Mouse (Mus musculus): Measurements from ENCODE around the gene Cpt1b. TPM values are rescaled to one million over a fixed set of nuclear protein-coding genes. Genes with fewer than 3 reads are reported as not detected.

Cpt1b gene
- polyA plus RNA-seq, 1 experiment from 2014 or later = 4.5 TPM

DNA sequence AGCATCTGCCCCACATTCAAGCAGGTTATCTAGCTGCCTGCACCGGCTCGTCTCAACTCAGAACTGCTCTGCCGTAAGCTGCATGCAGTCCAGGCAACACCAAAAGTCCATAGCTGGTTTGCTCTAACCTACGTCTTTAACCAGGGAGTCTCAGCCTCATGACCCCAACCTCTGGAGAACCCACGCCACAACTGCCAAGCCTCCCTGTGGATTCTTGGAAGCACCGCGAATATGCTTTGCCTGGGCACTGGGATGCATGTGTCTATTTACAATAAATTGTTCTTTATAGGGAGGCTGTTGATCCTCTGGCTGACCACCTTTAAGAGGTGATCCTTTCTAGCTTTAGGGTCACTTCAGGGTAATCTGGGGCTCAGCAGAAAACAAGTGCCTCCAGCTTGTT, 53.1 kb downstream of the Cpt1b start:
- no peak overlapping the region for H3K9ac ChIP-seq (ENCODE audit: low read depth, low read length)
- 79% methylated on average over 7 of the region's 7 CpGs for WGBS (ENCODE audit: insufficient replicate concordance)
- no peak for ATAC-seq (ENCODE audit: low read depth)
- peak overlapping the region; percentile 82; the same call in 1 of the 2 replicates for H3K4me3 ChIP-seq (ENCODE audit: low read depth, low read length)
- peak overlapping the region; percentile 100 for H3K4me2 ChIP-seq (ENCODE audit: low read depth, low read length)
- peaks cover 17% of the 10 kb centered on the region for H3K4me1 ChIP-seq (ENCODE audit: control insufficient read depth, low read depth, low read length)
- peak overlapping the region; percentile 19; the same call in 1 of the 2 replicates for H3K27ac ChIP-seq (ENCODE audit: low read length)
- peaks cover 50% of the 10 kb centered on the region for H3K36me3 ChIP-seq (ENCODE audit: control insufficient read depth, insufficient read depth)
- peaks cover 13% of the 10 kb centered on the region for H3K27me3 ChIP-seq (ENCODE audit: control insufficient read depth, insufficient read depth, low read depth, low read length)
- H3K9me3 ChIP-seq (replicated peaks; ENCODE audit: control insufficient read depth, low read length) = no peaks in the 10 kb centered on the region

DNA sequence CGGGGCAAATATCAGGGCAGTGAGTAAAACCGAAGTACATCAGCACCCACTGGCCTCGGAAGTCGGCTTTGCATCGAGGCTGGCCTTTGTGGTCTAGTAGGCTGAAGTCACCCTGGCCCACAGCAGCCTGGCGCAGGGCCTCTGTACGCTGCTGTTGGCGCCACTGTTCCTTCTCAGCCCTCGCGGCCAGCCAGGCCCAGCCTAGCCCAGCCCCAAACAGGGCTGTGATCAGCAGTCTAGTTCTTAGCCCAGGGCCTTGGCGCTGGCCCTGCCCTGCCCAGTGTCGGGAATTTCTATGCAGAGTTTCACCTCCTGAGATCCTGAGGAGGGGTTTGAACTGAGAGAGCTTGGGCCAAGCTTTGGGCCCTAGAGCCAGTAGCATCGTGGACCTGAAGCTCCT, 53.6 kb downstream of the Cpt1b start:
- H3K9me3 ChIP-seq (replicated peaks; ENCODE audit: control insufficient read depth, low read length) = no peaks in the 10 kb centered on the region
- peaks cover 8% of the 10 kb centered on the region for H3K27me3 ChIP-seq (ENCODE audit: control insufficient read depth, insufficient read depth, low read depth, low read length)
- no peak overlapping the region for H3K4me3 ChIP-seq (ENCODE audit: low read depth, low read length)
- no peak overlapping the region for H3K4me2 ChIP-seq (ENCODE audit: low read depth, low read length)
- 0 out of 2 replicates have a peak overlapping the region, but pooled peaks have one; percentile 19 for H3K27ac ChIP-seq (ENCODE audit: low read length)
- no peak for ATAC-seq (ENCODE audit: low read depth)
- H3K36me3 ChIP-seq (ENCODE audit: control insufficient read depth, insufficient read depth) = peaks cover 55% of the 10 kb centered on the region
- H3K9ac ChIP-seq (ENCODE audit: low read depth, low read length) = no peak overlapping the region
- 77% methylated on average over 13 of the region's 13 CpGs for WGBS (ENCODE audit: insufficient replicate concordance)
- H3K4me1 ChIP-seq (ENCODE audit: control insufficient read depth, low read depth, low read length) = peaks cover 12% of the 10 kb centered on the region

Other genes starting within 250 kb of the Cpt1b start
- 26.2 and 31.9 TPM in 2 replicates for gene Plxnb2, start 245.1 kb downstream of the Cpt1b start, polyA plus RNA-seq (2015; fragmentation: Nextera tagmentation; extraction: Ambion mirVana)
- gene Dennd6b, start 229.4 kb downstream of the Cpt1b start, polyA plus RNA-seq (2015; fragmentation: Nextera tagmentation; extraction: Ambion mirVana) = 2.7 and 3.8 TPM in 2 replicates
- 15.5 and 16.4 TPM in 2 replicates for gene Ppp6r2, start 214.3 kb downstream of the Cpt1b start, polyA plus RNA-seq (2015; fragmentation: Nextera tagmentation; extraction: Ambion mirVana)
- gene Sbf1, start 110.6 kb downstream of the Cpt1b start, polyA plus RNA-seq (2015; fragmentation: Nextera tagmentation; extraction: Ambion mirVana) = 20.7 and 23.1 TPM in 2 replicates
- 1.9 and 2.6 TPM in 2 replicates for gene Adm2, start 103.1 kb downstream of the Cpt1b start, polyA plus RNA-seq (2015; fragmentation: Nextera tagmentation; extraction: Ambion mirVana)
- gene Miox, start 91.5 kb downstream of the Cpt1b start, polyA plus RNA-seq (2015; fragmentation: Nextera tagmentation; extraction: Ambion mirVana) = 8.6 and 8.9 TPM in 2 replicates
- gene Lmf2, start 70.2 kb downstream of the Cpt1b start, polyA plus RNA-seq (2015; fragmentation: Nextera tagmentation; extraction: Ambion mirVana) = 29.2 and 34.4 TPM in 2 replicates
- gene Ncaph2, start 70.1 kb downstream of the Cpt1b start, polyA plus RNA-seq (2015; fragmentation: Nextera tagmentation; extraction: Ambion mirVana) = 100 and 103 TPM in 2 replicates
- gene Sco2, start 52.0 kb downstream of the Cpt1b start, polyA plus RNA-seq (2015; fragmentation: Nextera tagmentation; extraction: Ambion mirVana) = 2.9 and 3.1 TPM in 2 replicates
- gene Tymp, start 48.8 kb downstream of the Cpt1b start, polyA plus RNA-seq (2015; fragmentation: Nextera tagmentation; extraction: Ambion mirVana) = 0.32 and 0.39 TPM in 2 replicates
- gene Odf3b, start 46.6 kb downstream of the Cpt1b start, polyA plus RNA-seq (2015; fragmentation: Nextera tagmentation; extraction: Ambion mirVana) = 0.73 and 0.76 TPM in 2 replicates
- gene Klhdc7b, start 40.9 kb downstream of the Cpt1b start, polyA plus RNA-seq (2015; fragmentation: Nextera tagmentation; extraction: Ambion mirVana) = not detected in 2 replicates
- gene Syce3, start 15.4 kb downstream of the Cpt1b start, polyA plus RNA-seq (2015; fragmentation: Nextera tagmentation; extraction: Ambion mirVana) = not detected in 2 replicates
- gene C730034F03Rik, start 3.7 kb upstream of the Cpt1b start, polyA plus RNA-seq (2015; fragmentation: Nextera tagmentation; extraction: Ambion mirVana) = 2.0 TPM in 2 replicates
- 0.14 and 0.19 TPM in 2 replicates for gene Gm44502, start 3.8 kb upstream of the Cpt1b start, polyA plus RNA-seq (2015; fragmentation: Nextera tagmentation; extraction: Ambion mirVana)
- gene Chkb, start 4.0 kb upstream of the Cpt1b start, polyA plus RNA-seq (2015; fragmentation: Nextera tagmentation; extraction: Ambion mirVana) = 25.8 and 27.5 TPM in 2 replicates
- 0.26 TPM in 1 of 2 replicates, not detected in the other for gene Mapk8ip2, start 28.1 kb upstream of the Cpt1b start, polyA plus RNA-seq (2015; fragmentation: Nextera tagmentation; extraction: Ambion mirVana)
- 4.3 and 5.0 TPM in 2 replicates for gene Arsa, start 51.6 kb upstream of the Cpt1b start, polyA plus RNA-seq (2015; fragmentation: Nextera tagmentation; extraction: Ambion mirVana)
- gene Shank3, start 73.8 kb upstream of the Cpt1b start, polyA plus RNA-seq (2015; fragmentation: Nextera tagmentation; extraction: Ambion mirVana) = 0.20 and 0.33 TPM in 2 replicates
- gene Acr, start 142.5 kb upstream of the Cpt1b start, polyA plus RNA-seq (2015; fragmentation: Nextera tagmentation; extraction: Ambion mirVana) = not detected in 2 replicates
- gene Rabl2, start 166.1 kb upstream of the Cpt1b start, polyA plus RNA-seq (2015; fragmentation: Nextera tagmentation; extraction: Ambion mirVana) = 4.3 and 4.8 TPM in 2 replicates

Data from liver, embryonic 16.5 days (tissue).